Mouse (Mus musculus) Patski (cell line): ENCODE data around the gene S1pr5. TPM values are rescaled to one million over a fixed set of nuclear protein-coding genes. Genes with fewer than 3 reads are reported as not detected.
"Not testable (repeated sequence)": the region's sequence is repeated elsewhere in the genome, so short reads cannot be mapped to it uniquely, and the experiment has no call there.

Experiments used
- ATAC-seq: fragments of 100-300 bp; one replicate; pipeline ENCODE4 v1.8.0; 2021
- CTCF ChIA-PET: fragments of 350-600 bp; sonication (Branson Sonifier 250); formaldehyde crosslinking; loops from one replicate; lab custom pipeline; 2022; ENCODE audit warnings: inconsistent platforms; lab: Charles Lee
- POLR2A ChIA-PET: fragments of 350-600 bp; sonication (Branson Sonifier 250); formaldehyde crosslinking; loops from one replicate; lab custom pipeline; 2022; ENCODE audit warnings: antibody characterized with exemption, inconsistent platforms; lab: Charles Lee
- DNase-seq: peaks from one replicate; pipeline ENCODE4 v3.0.0-alpha.2; 2011; ENCODE audit warnings: low read depth, low spot score
- H3K27me3 ChIP-seq: fragments of 371-371 bp; one replicate; pipeline ENCODE4 v1.5.1; 2021
- CTCF ChIP-seq: fragments of 100-300 bp; IDR thresholded peaks from one replicate; pipeline ENCODE4 v1.5.1; 2021
- in situ Hi-C: fragments of 300-500 bp; cut with MboI; formaldehyde crosslinking; loops from 3 replicates; pipeline ENCODE4 v1.11.1; 2018; ENCODE audit warnings: low pct_unique_long_range_greater_than_20kb, mixed read lengths
- polyA plus RNA-seq: library from polyadenylated mRNA; unstranded; gene quantifications from one replicate; pipeline ENCODE4 v1.2.3, GENCODE M21; 2021

S1pr5 gene
- polyA plus RNA-seq, 1 experiment from 2014 or later = not detected

- H3K27me3 ChIP-seq = no peaks in the 10 kb centered on the region
- ATAC-seq (no peak), DNase-seq (no peak)
- in situ Hi-C loops = no loop called here
- CTCF ChIA-PET = no interaction called here
- POLR2A ChIA-PET = no interaction called here
- TF ChIP-seq CTCF = no peak
These were observed 35.8 kb upstream of the S1pr5 start for GRCm38 (mm10) chr9:21283994-21284393.

- CTCF ChIA-PET = no interaction called here
- DNase-seq = no peak
- POLR2A ChIA-PET = no interaction called here
- in situ Hi-C loops = no loop called here
- H3K27me3 ChIP-seq = no peaks in the 10 kb centered on the region
- TF ChIP-seq CTCF = no peak
- no peak for ATAC-seq
These were observed 35.3 kb upstream of the S1pr5 start for GRCm38 (mm10) chr9:21283591-21283990.

- DNase-seq (no peak), ATAC-seq (no peak)
- ChIA-PET CTCF (interaction anchor here (1.5 kb wide), 1 partner anchor 10 kb away, joined by 4 read pairs; no protein-coding TSS in a partner anchor), POLR2A (no interaction called here)
- in situ Hi-C loops = no loop called here
- no peaks in the 10 kb centered on the region for H3K27me3 ChIP-seq
- no peak for TF ChIP-seq CTCF
These were observed 29.5 kb upstream of the S1pr5 start for GRCm38 (mm10) chr9:21277776-21278175.

- TF ChIP-seq CTCF = no peak
- POLR2A ChIA-PET = interaction anchor here (1.2 to 1.4 kb wide), 2 partner anchors 9 to 10 kb away, joined by 3 to 4 read pairs; no protein-coding TSS in a partner anchor
- CTCF ChIA-PET = interaction anchor here (1.5 kb wide), 1 partner anchor 8 kb away, joined by 4 read pairs; no protein-coding TSS in a partner anchor
- DNase-seq = no peak
- H3K27me3 ChIP-seq = no peaks in the 10 kb centered on the region
- ATAC-seq = no peak
- in situ Hi-C loops = no loop called here
These were observed 28.1 kb upstream of the S1pr5 start for GRCm38 (mm10) chr9:21276307-21276706.

GRCm38 (mm10) chr9:21275727-21276126 lies 27.5 kb upstream of the S1pr5 start:
- no peak for TF ChIP-seq CTCF
- DNase-seq = no peak
- no peaks in the 10 kb centered on the region for H3K27me3 ChIP-seq
- ATAC-seq = no peak
- in situ Hi-C loops = no loop called here
- CTCF ChIA-PET = interaction anchor here (1.8 kb wide), 1 partner anchor 81 kb away, joined by 4 read pairs; no protein-coding TSS in a partner anchor
- POLR2A ChIA-PET = interaction anchor here (1.2 kb wide), 1 partner anchor 10 kb away, joined by 4 read pairs; no protein-coding TSS in a partner anchor

- CTCF ChIA-PET = interaction anchor here (1.5 to 1.8 kb wide), 2 partner anchors 34 to 82 kb away, joined by 3 to 4 read pairs; no protein-coding TSS in a partner anchor
- in situ Hi-C loops = no loop called here
- no peak for ATAC-seq
- TF ChIP-seq CTCF = no peak
- H3K27me3 ChIP-seq = no peaks in the 10 kb centered on the region
- POLR2A ChIA-PET = interaction anchor here (1.0 kb wide), 1 partner anchor 10 kb away, joined by 3 read pairs; the partner anchor contains the start of gene Atg4d
- no peak for DNase-seq
These were observed 26.9 kb upstream of the S1pr5 start for GRCm38 (mm10) chr9:21275013-21275710.

GRCm38 (mm10) chr9:21274336-21274735 lies 26.1 kb upstream of the S1pr5 start:
- CTCF ChIA-PET = interaction anchor here (0.6 to 1.8 kb wide), 3 partner anchors 34 to 221 kb away, joined by 3 to 4 read pairs (median 3); no protein-coding TSS in a partner anchor
- TF ChIP-seq CTCF = no peak
- no peak for DNase-seq
- in situ Hi-C loops = no loop called here
- no peaks in the 10 kb centered on the region for H3K27me3 ChIP-seq
- ATAC-seq = no peak
- POLR2A ChIA-PET = interaction anchor here (1.0 kb wide), 1 partner anchor 10 kb away, joined by 3 read pairs; the partner anchor contains the start of gene Atg4d

GRCm38 (mm10) chr9:21273520-21274228 lies 25.4 kb upstream of the S1pr5 start:
- TF ChIP-seq CTCF = no peak
- CTCF ChIA-PET = interaction anchor here (0.9 to 1.8 kb wide), 3 partner anchors 14 to 83 kb away, joined by 3 to 4 read pairs (median 3); no protein-coding TSS in a partner anchor
- no peak for ATAC-seq
- DNase-seq = no peak
- in situ Hi-C loops = no loop called here
- POLR2A ChIA-PET = interaction anchor here (0.9 to 1.1 kb wide), 3 partner anchors 9 to 17 kb away, joined by 3 to 10 read pairs (median 4); partner anchors contain the start of gene Atg4d
- H3K27me3 ChIP-seq = no peaks in the 10 kb centered on the region

GRCm38 (mm10) chr9:21273094-21273493 lies 24.9 kb upstream of the S1pr5 start:
- ChIA-PET CTCF (interaction anchor here (0.9 kb wide), 1 partner anchor 14 kb away, joined by 3 read pairs; no protein-coding TSS in a partner anchor), POLR2A (interaction anchor here (0.9 to 1.2 kb wide), 3 partner anchors 13 to 141 kb away, joined by 3 to 10 read pairs (median 4); no protein-coding TSS in a partner anchor)
- H3K27me3 ChIP-seq = no peaks in the 10 kb centered on the region
- DNase-seq = no peak
- in situ Hi-C loops = no loop called here
- TF ChIP-seq CTCF = no peak
- ATAC-seq = no peak

- no peak for TF ChIP-seq CTCF
- ATAC-seq = no peak
- ChIA-PET POLR2A (interaction anchor here (1.1 to 1.2 kb wide), 2 partner anchors 14 to 142 kb away, joined by 3 to 4 read pairs; no protein-coding TSS in a partner anchor), CTCF (interaction anchor here (0.9 kb wide), 1 partner anchor 13 kb away, joined by 3 read pairs; no protein-coding TSS in a partner anchor)
- DNase-seq = no peak
- in situ Hi-C loops = no loop called here
- H3K27me3 ChIP-seq = no peaks in the 10 kb centered on the region
These were observed 24.1 kb upstream of the S1pr5 start for GRCm38 (mm10) chr9:21272391-21272790.

GRCm38 (mm10) chr9:21269590-21269989 lies 21.3 kb upstream of the S1pr5 start:
- ATAC-seq, DNase-seq, H3K27me3 ChIP-seq, in situ Hi-C loops, CTCF ChIA-PET: not testable (repeated sequence)
- POLR2A ChIA-PET = interaction anchor here (0.7 kb wide), 1 partner anchor 70 kb away, joined by 3 read pairs; no protein-coding TSS in a partner anchor
